In genomic region chr11:69211431-69211830, GRCm38 (mm10) we compare ENCODE assay signal across 8 mouse cellular contexts. TPM values are rescaled to one million over a fixed set of nuclear protein-coding genes. Genes with fewer than 3 reads are reported as not detected.
A peak's percentile ranks its signal among the peaks of the same experiment; 100 is the strongest.
DNase-seq lines count a peak whose midpoint lies in the region; ATAC-seq lines count a peak whose summit lies in the region.

No protein-coding gene starts in this region.

- DNase-seq in embryo, embryonic 10.5 days (ENCODE audit: low spot score): peak; percentile 27
- no peak for DNase-seq in embryo, embryonic 9.5 days (ENCODE audit: extremely low spot score)
- DNase-seq in cerebellum, adult 9-11 months: peak; percentile 84
- DNase-seq in hindbrain, embryonic 14.5 days (ENCODE audit: low spot score): peak; percentile 66
- DNase-seq in left cerebral cortex, postnatal 4 days: peak; percentile 47
- peak; percentile 39 for DNase-seq in right cerebral cortex, postnatal 4 days
- DNase-seq in adrenal gland, adult 8-10 months: no peak
- no peak for DNase-seq in spleen, adult 12 weeks (ENCODE audit: low spot score)

- H3K27ac ChIP-seq in hindbrain, embryonic 14.5 days: peak overlapping the region; percentile 26; the same call in 1 of the 2 replicates

- peak; percentile 46; the same call in 1 of the 2 replicates for ATAC-seq in hindbrain, embryonic 14.5 days (ENCODE audit: low FRiP score)

- no peaks in the 10 kb centered on the region for H3K27me3 ChIP-seq in hindbrain, embryonic 14.5 days (ENCODE audit: control insufficient read depth, insufficient read depth, low read length)

- peak overlapping the region; percentile 46 for H3K4me2 ChIP-seq in hindbrain, embryonic 14.5 days (replicated peaks)

- peak overlapping the region; percentile 55 for H3K9ac ChIP-seq in hindbrain, embryonic 14.5 days

- WGBS in hindbrain, embryonic 14.5 days: 12% methylated on average over 2 of the region's 2 CpGs

- H3K4me3 ChIP-seq in hindbrain, embryonic 14.5 days (replicated peaks; ENCODE audit: low read length): peak overlapping the region; percentile 28

- H3K36me3 ChIP-seq in hindbrain, embryonic 14.5 days (replicated peaks; ENCODE audit: control insufficient read depth, insufficient read depth): no peaks in the 10 kb centered on the region

- intact Hi-C loops in left cerebral cortex, postnatal 4 days (cut with DNase I): no loop called here

- no peaks in the 10 kb centered on the region for H3K4me1 ChIP-seq in hindbrain, embryonic 14.5 days (replicated peaks; ENCODE audit: control insufficient read depth, insufficient read depth, low read length)

- no peaks in the 10 kb centered on the region for H3K9me3 ChIP-seq in hindbrain, embryonic 14.5 days (ENCODE audit: control insufficient read depth, low read length)

RNA-seq across cellular contexts. Expression of gene Alox8, which starts 13.8 kb away (rescaled TPM):
- polyA plus RNA-seq in hindbrain, embryonic 14.5 days (2014; fragmentation: Nextera tagmentation; extraction: Ambion mirVana): 0.25 and 0.30 TPM in 2 replicates
- 1 to 10 TPM; 1.2 to 2.5 TPM for total RNA-seq in left cerebral cortex, postnatal 4 days (2021)
- not detected for total RNA-seq in adrenal gland, adult 8-10 months (2022)

RNA-seq across cellular contexts. Expression of gene Gucy2e, which starts 25.4 kb away (rescaled TPM):
- 0.29 and 0.34 TPM in 2 replicates for polyA plus RNA-seq in hindbrain, embryonic 14.5 days (2014; fragmentation: Nextera tagmentation; extraction: Ambion mirVana)
- total RNA-seq in left cerebral cortex, postnatal 4 days (2021): under 1 TPM; 0.52 to 0.87 TPM
- total RNA-seq in adrenal gland, adult 8-10 months (2022): not detected

RNA-seq across cellular contexts. Expression of gene Alox12b, which starts 54.6 kb away (rescaled TPM):
- polyA plus RNA-seq in hindbrain, embryonic 14.5 days (2014; fragmentation: Nextera tagmentation; extraction: Ambion mirVana): 0.59 and 0.60 TPM in 2 replicates
- total RNA-seq in left cerebral cortex, postnatal 4 days (2021): under 1 TPM; 0.16 to 0.18 TPM
- not detected for total RNA-seq in adrenal gland, adult 8-10 months (2022)

Comparison
In these comparisons a context has a peak if more than half of its experiments do, and no peak if none do; other contexts are left out.
1. DNase-seq: peak in embryo, embryonic 10.5 days (single experiment), cerebellum, adult 9-11 months (single experiment), hindbrain, embryonic 14.5 days (single experiment), left cerebral cortex, postnatal 4 days (single experiment) and right cerebral cortex, postnatal 4 days (single experiment); none in embryo, embryonic 9.5 days (single experiment), adrenal gland, adult 8-10 months (single experiment) and spleen, adult 12 weeks (single experiment).